In the genomic region with DNA sequence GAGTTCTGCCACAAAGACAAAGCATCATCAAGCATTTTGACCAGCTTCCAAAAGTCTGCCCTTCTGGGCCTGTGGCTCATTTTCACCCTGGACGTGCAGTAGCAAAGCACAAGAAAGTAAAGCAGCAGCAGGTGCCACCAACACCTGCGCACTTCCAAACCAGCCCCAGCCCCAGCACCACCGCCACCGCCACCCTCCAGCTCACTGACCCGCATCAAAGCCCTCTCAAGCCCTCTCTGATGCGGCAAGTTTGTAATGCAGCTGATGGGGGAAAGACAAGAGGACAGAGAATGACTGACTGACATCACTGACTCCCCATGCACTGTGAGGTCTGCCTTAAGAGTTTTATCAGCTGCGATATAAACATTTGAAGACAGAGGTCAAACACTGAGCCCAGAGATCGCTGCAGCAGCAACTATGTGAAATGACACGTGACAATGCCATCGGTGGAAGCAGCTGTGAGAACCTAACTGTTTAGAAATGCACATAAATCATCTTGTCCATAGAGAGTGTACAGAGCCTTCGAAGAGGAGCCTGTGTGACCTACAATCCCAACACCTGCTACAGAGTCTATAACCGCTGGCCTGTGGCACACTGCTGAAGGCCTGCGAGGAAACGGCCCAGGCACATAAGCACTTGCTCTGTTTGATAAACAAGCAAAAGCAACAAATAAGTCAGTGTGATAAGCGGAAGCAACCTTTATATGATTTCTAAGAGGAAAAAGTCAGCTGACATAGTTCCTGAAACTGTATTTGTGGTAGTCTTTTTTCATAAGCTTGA, we compare ENCODE assay signal across 9 mouse cellular contexts. TPM values are rescaled to one million over a fixed set of nuclear protein-coding genes. Genes with fewer than 3 reads are reported as not detected.
DNase-seq lines count a peak whose midpoint lies in the region; ATAC-seq and TF ChIP-seq lines count a peak whose summit lies in the region.
"Had no signal": no experiment of that assay in that cellular context is flagged by ENCODE, and none has a peak within 500 bp of the region (broad histone marks: within the 10 kb centered on the region; RNA-seq: fewer than 3 reads in every experiment).

No protein-coding gene starts in this region.

- ATAC-seq in kidney, embryonic 16.5 days (ENCODE audit: low FRiP score, low TSS enrichment), result peak; percentile 61; the same call in 1 of the 2 replicates
- ATAC-seq in liver, embryonic 14.5 days (ENCODE audit: insufficient read depth), result no peak
- no peak for ATAC-seq in stomach, embryonic 16.5 days (ENCODE audit: insufficient read depth, low FRiP score)

- no peak overlapping the region for H3K27ac ChIP-seq in kidney, embryonic 16.5 days (ENCODE audit: low read length)
- 0 out of 2 replicates have a peak overlapping the region, but pooled peaks have one; percentile 2 for H3K27ac ChIP-seq in brown adipose tissue, adult 24 weeks (replicated peaks; ENCODE audit: low read depth, low read length)
- peak overlapping the region; percentile 100 for H3K27ac ChIP-seq in liver, embryonic 14.5 days
- 0 out of 2 replicates have a peak overlapping the region, but pooled peaks have one; percentile 11 for H3K27ac ChIP-seq in stomach, embryonic 16.5 days (ENCODE audit: low read length)

- no peak overlapping the region for H3K4me3 ChIP-seq in kidney, embryonic 16.5 days (ENCODE audit: low read length)
- no peak overlapping the region for H3K4me3 ChIP-seq in brown adipose tissue, adult 24 weeks (ENCODE audit: insufficient read depth, low read depth, low read length)
- peak overlapping the region in 1 of 2 experiments; percentile 28; a peak in 2 of 4 replicates for H3K4me3 ChIP-seq in liver, embryonic 14.5 days (ENCODE audit: insufficient read depth in 1 of 2, low read depth in 2 of 2, low read length in 2 of 2)
- H3K4me3 ChIP-seq in stomach, embryonic 16.5 days (replicated peaks; ENCODE audit: low read length), result no peak overlapping the region

- no peaks in the 10 kb centered on the region for H3K36me3 ChIP-seq in kidney, embryonic 16.5 days (ENCODE audit: insufficient read depth, low read length)
- no peaks in the 10 kb centered on the region; the same call in 1 of the 2 replicates for H3K36me3 ChIP-seq in liver, embryonic 14.5 days (replicated peaks; ENCODE audit: control insufficient read depth, insufficient read depth, low read depth)
- H3K36me3 ChIP-seq in stomach, embryonic 16.5 days (ENCODE audit: control insufficient read depth, insufficient read depth, low read length), result no peaks in the 10 kb centered on the region

- H3K4me1 ChIP-seq in kidney, embryonic 16.5 days (ENCODE audit: insufficient read depth, low read length), result peaks cover 60% of the 10 kb centered on the region
- peaks cover 33% of the 10 kb centered on the region for H3K4me1 ChIP-seq in brown adipose tissue, adult 24 weeks (ENCODE audit: control insufficient read depth, insufficient read depth, insufficient read length, low read length)
- H3K4me1 ChIP-seq in liver, embryonic 14.5 days (replicated peaks; ENCODE audit: control insufficient read depth in 2 of 2, insufficient read depth in 2 of 2, low read length in 1 of 2), result peaks cover 94 to 98% of the 10 kb centered on the region in 2 experiments
- H3K4me1 ChIP-seq in stomach, embryonic 16.5 days (ENCODE audit: control insufficient read depth, insufficient read depth, low read length), result peaks cover 73% of the 10 kb centered on the region

- H3K9me3 ChIP-seq in kidney, embryonic 16.5 days (ENCODE audit: low read length), result no peaks in the 10 kb centered on the region
- no peaks in the 10 kb centered on the region for H3K9me3 ChIP-seq in liver, embryonic 14.5 days (ENCODE audit: control insufficient read depth, low read length)
- no peaks in the 10 kb centered on the region for H3K9me3 ChIP-seq in stomach, embryonic 16.5 days (replicated peaks; ENCODE audit: control insufficient read depth, low read length)

- 33% methylated on average over 15 of the region's 15 CpGs for WGBS in kidney, embryonic 16.5 days
- WGBS in liver, embryonic 14.5 days (ENCODE audit: insufficient replicate concordance), result 44% methylated on average over 15 of the region's 15 CpGs
- WGBS in stomach, embryonic 16.5 days, result 36% methylated on average over 15 of the region's 15 CpGs

- no peak for DNase-seq in kidney, adult 9 months
- no peak for DNase-seq in liver, embryonic 14.5 days (ENCODE audit: low read depth in 3 of 3, low spot score in 3 of 3)
- no peak for DNase-seq in ovary, postnatal 36 days (ENCODE audit: low spot score)
- DNase-seq in urinary bladder, postnatal 14 days (ENCODE audit: low spot score), result no peak
- no peak for DNase-seq in right cerebral cortex, postnatal 36 days (ENCODE audit: low spot score in 2 of 2)

- no peak for TF ChIP-seq CTCF in liver, embryonic 14.5 days (IDR thresholded peaks at IDR 0.05; ENCODE audit: low read depth)

- no peak overlapping the region for H3K4me2 ChIP-seq in kidney, embryonic 16.5 days (replicated peaks; ENCODE audit: low read depth, low read length)
- peak overlapping the region; percentile 88 for H3K4me2 ChIP-seq in liver, embryonic 14.5 days (ENCODE audit: low read depth)
- no peak overlapping the region for H3K4me2 ChIP-seq in stomach, embryonic 16.5 days (ENCODE audit: low read depth, low read length)

- no peak for TF ChIP-seq EP300 in liver, embryonic 14.5 days (IDR thresholded peaks at IDR 0.05; ENCODE audit: low read depth)

- no peaks in the 10 kb centered on the region for H3K27me3 ChIP-seq in kidney, embryonic 16.5 days (ENCODE audit: insufficient read depth, low read length)
- H3K27me3 ChIP-seq in liver, embryonic 14.5 days (ENCODE audit: control insufficient read depth, insufficient read depth, low read length), result no peaks in the 10 kb centered on the region
- H3K27me3 ChIP-seq in stomach, embryonic 16.5 days (ENCODE audit: control insufficient read depth, insufficient read depth, low read length), result no peaks in the 10 kb centered on the region
- H3K27me3 ChIP-seq: Patski had no signal

- no peak overlapping the region for H3K9ac ChIP-seq in kidney, embryonic 16.5 days (replicated peaks; ENCODE audit: low read length)
- H3K9ac ChIP-seq in liver, embryonic 14.5 days (replicated peaks), result peak overlapping the region; percentile 56
- peak overlapping the region; percentile 27; the same call in 1 of the 2 replicates for H3K9ac ChIP-seq in stomach, embryonic 16.5 days (ENCODE audit: low read length)

RNA-seq across cellular contexts. Expression of gene Tmem131, which starts 21.7 kb away (rescaled TPM):
- 9.6 and 11.5 TPM in 2 replicates for polyA plus RNA-seq in kidney, embryonic 16.5 days (2015; fragmentation: Nextera tagmentation; extraction: Ambion mirVana)
- 13.6 and 17.8 TPM in 2 replicates for polyA plus RNA-seq in brown adipose tissue, adult 24 weeks (2012; ENCODE audit: insufficient read depth, insufficient read length, missing spikeins)
- polyA plus RNA-seq in liver, embryonic 14.5 days (2012; rRNA removed), result 13.6 and 14.9 TPM in 2 replicates
- polyA plus RNA-seq in liver, embryonic 14.5 days (2014; fragmentation: Nextera tagmentation; extraction: Ambion mirVana), result 10.6 and 11.2 TPM in 2 replicates
- 12.9 and 13.1 TPM in 2 replicates for polyA plus RNA-seq in stomach, embryonic 16.5 days (2015; fragmentation: Nextera tagmentation; extraction: Ambion mirVana)
